Mouse (Mus musculus) thymus, adult 2 months (tissue): ENCODE data around the gene Tas1r2.

ENCODE experiments used
- CTCF ChIP-seq: fragments of 200-500 bp; IDR thresholded peaks from 2 replicates; pipeline ENCODE4 v1.5.1; 2012; ENCODE audit warnings: mild to moderate bottlenecking, control low read depth, low read length, moderate library complexity, borderline replicate concordance; ENCODE audit not compliant: control insufficient read depth, poor library complexity, insufficient read depth; ENCODE audit errors: extremely low read depth
- POLR2A ChIP-seq: fragments of 200-500 bp; IDR thresholded peaks from 2 replicates; pipeline ENCODE4 v1.6.1; 2012; ENCODE audit warnings: mild to moderate bottlenecking, low read length, control low read depth, moderate library complexity; ENCODE audit not compliant: control insufficient read depth, poor library complexity, insufficient read depth; ENCODE audit errors: extremely low read depth

DNA sequence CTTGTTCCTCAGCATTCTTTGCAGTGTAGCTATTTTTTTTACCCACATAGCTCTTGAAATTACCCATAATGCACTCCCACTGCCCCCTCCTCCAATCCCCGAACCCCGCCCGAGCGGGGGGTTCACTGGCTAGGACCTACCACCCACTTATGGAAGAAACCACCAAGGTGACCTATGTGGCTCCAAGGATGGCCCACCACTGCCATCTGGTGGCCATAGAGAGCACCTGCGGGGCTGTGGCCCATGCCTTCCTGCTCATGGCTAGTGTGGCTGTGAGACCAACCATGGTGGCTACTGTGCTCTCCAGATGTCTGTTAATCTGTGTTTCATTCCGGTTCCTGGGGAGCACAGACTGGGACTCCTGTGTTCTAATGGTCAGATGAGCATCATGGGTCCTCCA is 16.5 kb downstream of the Tas1r2 start:
- TF ChIP-seq CTCF (peak; percentile 96), POLR2A (no peak)
